Mouse (Mus musculus): ENCODE data around the gene Lca5l.

Gene Lca5l

GRCm38 (mm10) chr16:96191531-96192506, at the start of gene Lca5l:
Gene Lca5l (minus strand): TSS chr16:96192271.
- peak; percentile 99 for DNase-seq (ENCODE audit: low read depth, low spot score)

- no peak for DNase-seq (ENCODE audit: low read depth, low spot score)
These were observed 43.4 kb upstream of the Lca5l start, which contains the start of gene B3galt5 for GRCm38 (mm10) chr16:96235366-96235970. Gene B3galt5 (plus strand): TSS chr16:96235801.

- DNase-seq (ENCODE audit: low read depth, low spot score) = no peak
These were observed 41.9 kb upstream of the Lca5l start for GRCm38 (mm10) chr16:96233996-96234395.

- no peak for DNase-seq (ENCODE audit: low read depth, low spot score)
These were observed 39.9 kb upstream of the Lca5l start for GRCm38 (mm10) chr16:96231974-96232373.

- DNase-seq (ENCODE audit: low read depth, low spot score) = no peak
These were observed 39.2 kb upstream of the Lca5l start for GRCm38 (mm10) chr16:96231251-96231650.

GRCm38 (mm10) chr16:96230411-96230810, 38.3 kb upstream of the Lca5l start:
- DNase-seq (ENCODE audit: low read depth, low spot score) = peak; percentile 69

- DNase-seq (ENCODE audit: low read depth, low spot score) = no peak
These were observed 37.0 kb upstream of the Lca5l start for GRCm38 (mm10) chr16:96229044-96229555.

- no peak for DNase-seq (ENCODE audit: low read depth, low spot score)
These were observed 36.4 kb upstream of the Lca5l start for GRCm38 (mm10) chr16:96228438-96228837.

GRCm38 (mm10) chr16:96222452-96222851, 30.4 kb upstream of the Lca5l start:
- DNase-seq (ENCODE audit: low read depth, low spot score) = no peak

- DNase-seq (ENCODE audit: low read depth, low spot score) = no peak
These were observed 29.9 kb upstream of the Lca5l start for GRCm38 (mm10) chr16:96221959-96222358.

GRCm38 (mm10) chr16:96221491-96221890, 29.4 kb upstream of the Lca5l start:
- DNase-seq (ENCODE audit: low read depth, low spot score) = no peak

GRCm38 (mm10) chr16:96213027-96213426, 21.0 kb upstream of the Lca5l start:
- DNase-seq (ENCODE audit: low read depth, low spot score) = no peak

GRCm38 (mm10) chr16:96210856-96211255, 18.8 kb upstream of the Lca5l start:
- DNase-seq (ENCODE audit: low read depth, low spot score) = no peak

- no peak for DNase-seq (ENCODE audit: low read depth, low spot score)
These were observed 17.7 kb upstream of the Lca5l start for GRCm38 (mm10) chr16:96209789-96210188.

GRCm38 (mm10) chr16:96201485-96202232, 9.6 kb upstream of the Lca5l start:
- no peak for DNase-seq (ENCODE audit: low read depth, low spot score)

GRCm38 (mm10) chr16:96200702-96201028, 8.6 kb upstream of the Lca5l start:
- no peak for DNase-seq (ENCODE audit: low read depth, low spot score)

- peak; percentile 56 for DNase-seq (ENCODE audit: low read depth, low spot score)
These were observed 8.0 kb upstream of the Lca5l start, which contains the start of gene Sh3bgr for GRCm38 (mm10) chr16:96199913-96200701. Gene Sh3bgr (plus strand): TSS chr16:96200450.

GRCm38 (mm10) chr16:96187619-96188018, 4.5 kb downstream of the Lca5l start:
- no peak for DNase-seq (ENCODE audit: low read depth, low spot score)

GRCm38 (mm10) chr16:96179156-96179555, 12.9 kb downstream of the Lca5l start:
- DNase-seq (ENCODE audit: low read depth, low spot score) = peak; percentile 39

GRCm38 (mm10) chr16:96175399-96175798, 16.7 kb downstream of the Lca5l start:
- no peak for DNase-seq (ENCODE audit: low read depth, low spot score)

GRCm38 (mm10) chr16:96173648-96174047, 18.4 kb downstream of the Lca5l start:
- no peak for DNase-seq (ENCODE audit: low read depth, low spot score)
